Mouse (Mus musculus): ENCODE data around the gene Mbnl2.

Mbnl2 gene

DNA sequence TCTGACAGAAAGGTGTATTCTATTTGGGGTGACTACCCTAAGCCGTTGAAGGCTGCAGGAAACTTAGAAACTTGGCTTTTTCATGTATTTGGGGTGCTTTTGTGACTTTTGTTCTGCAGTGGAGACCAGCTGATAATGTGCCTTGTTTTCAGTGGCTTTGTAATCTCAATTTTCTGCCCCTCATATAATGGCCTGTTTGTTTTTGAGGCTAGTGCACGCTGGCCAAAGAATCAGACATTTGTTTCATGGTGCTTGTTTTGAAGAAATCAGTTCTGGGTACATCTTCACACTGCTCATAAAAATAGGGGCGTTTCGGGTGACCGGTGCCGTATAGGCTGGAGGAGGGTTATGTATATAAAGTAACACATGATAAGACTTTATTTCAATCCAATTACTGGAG is 22.4 kb downstream of the Mbnl2 start:
- DNase-seq (ENCODE audit: low spot score), result no peak

DNA sequence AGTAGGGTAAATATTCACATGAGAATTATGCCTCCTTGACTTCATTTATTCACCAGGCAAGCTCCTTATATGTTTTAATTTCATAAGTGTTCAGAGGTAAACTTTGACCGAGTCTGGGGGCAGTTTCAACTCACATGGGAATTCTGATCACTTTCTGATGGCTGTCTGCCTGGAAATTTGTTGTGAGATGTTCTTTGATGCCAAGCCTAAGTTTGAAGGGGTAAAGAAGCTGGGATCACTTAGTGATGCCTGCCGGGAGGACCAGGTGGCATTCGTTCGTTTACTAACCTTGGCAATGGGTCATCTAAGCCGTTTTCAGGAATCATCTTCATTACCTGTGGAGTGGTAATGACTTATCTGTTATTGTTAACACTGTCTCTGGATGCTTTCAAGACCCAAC is 23.0 kb downstream of the Mbnl2 start:
- no peak for DNase-seq (ENCODE audit: low spot score)

DNA sequence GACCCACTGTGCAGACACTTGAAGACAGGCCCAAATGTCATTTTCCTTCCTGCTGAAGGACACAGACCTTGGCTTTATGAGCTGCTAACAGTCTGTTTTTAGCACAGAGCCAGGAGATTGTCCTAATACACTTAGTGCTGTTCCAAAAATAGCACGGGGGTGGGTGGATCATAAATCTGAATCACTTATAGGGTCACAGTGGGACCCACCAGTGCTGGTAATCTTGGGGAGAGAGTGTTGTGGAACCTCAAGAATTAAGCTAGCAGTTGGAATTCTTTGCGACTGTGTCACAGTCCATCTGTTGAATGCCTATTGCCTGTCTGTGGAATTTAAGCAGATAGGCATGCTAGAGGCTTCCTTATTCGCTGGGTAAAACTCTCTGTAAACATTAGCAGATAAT is 24.2 kb downstream of the Mbnl2 start:
- no peak for DNase-seq (ENCODE audit: low spot score)

- no peak for DNase-seq (ENCODE audit: low spot score)
These were observed 24.7 kb downstream of the Mbnl2 start for GRCm38 (mm10) chr14:120300191-120300590.

GRCm38 (mm10) chr14:120300814-120301213 is 25.3 kb downstream of the Mbnl2 start:
- no peak for DNase-seq (ENCODE audit: low spot score)

DNA sequence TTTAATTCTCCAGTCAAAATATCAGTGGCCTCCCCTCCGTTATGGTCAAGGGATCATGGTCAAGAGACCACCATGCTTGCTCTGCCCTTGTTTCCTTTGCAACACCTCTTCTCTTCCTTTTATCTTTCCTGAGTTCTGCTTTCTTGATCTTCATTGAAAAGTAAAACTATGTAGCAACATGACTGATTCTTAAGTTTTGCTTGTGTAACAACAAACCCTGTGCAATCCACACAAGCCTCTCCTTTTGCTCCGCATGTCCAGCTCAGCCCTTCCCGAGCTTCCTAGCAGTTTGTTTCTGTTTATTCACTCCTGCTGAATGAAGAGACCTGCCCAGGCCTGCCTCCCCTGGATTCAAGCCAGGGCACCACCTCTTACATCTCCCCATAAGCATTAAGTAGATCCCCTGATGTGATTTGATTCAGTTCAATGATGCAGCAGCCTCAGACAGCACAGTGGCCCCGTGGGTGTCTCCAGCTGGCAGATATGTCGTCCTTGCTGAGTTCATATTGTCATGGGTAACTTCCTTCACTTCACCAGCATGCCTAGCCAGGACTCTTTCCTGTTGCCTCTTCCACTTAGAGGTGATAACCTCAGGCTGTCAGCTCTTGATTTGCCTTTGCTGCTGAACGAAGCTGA is 27.6 kb downstream of the Mbnl2 start:
- no peak for DNase-seq (ENCODE audit: low spot score)

DNA sequence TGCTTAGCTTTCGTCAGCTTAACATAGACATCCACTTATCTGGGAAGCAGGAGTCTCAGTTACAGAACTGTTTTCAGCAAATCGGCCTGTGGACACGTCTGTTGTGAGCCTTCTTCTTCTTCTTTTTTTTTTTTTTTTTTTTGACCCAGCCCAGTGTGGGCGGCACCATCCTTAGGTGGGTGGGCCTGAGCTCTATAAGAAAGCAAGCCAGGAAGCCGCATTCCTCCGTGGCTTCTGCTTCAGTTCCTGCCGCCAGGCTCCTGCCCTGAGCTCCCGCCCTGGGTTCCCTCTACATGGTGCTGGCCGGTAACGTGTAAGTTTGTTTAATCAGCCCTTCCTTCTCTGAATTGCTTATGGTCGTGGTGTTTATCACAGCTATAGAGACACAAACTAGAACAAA is 30.8 kb downstream of the Mbnl2 start:
- no peak for DNase-seq (ENCODE audit: low spot score)

DNA sequence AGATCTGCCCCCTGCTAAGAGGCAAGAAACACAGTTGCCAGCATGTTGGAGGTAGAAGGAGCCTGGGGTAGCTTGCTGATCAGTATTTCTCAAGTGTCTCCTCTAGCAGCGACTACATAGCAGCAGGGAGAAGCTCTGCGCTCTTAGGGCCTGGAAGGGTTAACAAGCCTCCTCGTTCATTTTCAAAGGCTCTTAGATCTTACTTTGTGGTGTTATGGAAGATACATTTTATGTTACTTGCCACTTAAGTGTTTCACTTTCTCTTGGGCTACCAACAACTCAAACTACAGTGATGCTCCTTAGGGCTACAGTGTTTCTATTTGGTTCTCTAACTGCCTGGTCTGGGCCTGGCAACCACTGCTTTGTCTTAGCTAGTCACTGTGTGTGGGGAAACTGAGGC is 31.9 kb downstream of the Mbnl2 start:
- no peak for DNase-seq (ENCODE audit: low spot score)

DNA sequence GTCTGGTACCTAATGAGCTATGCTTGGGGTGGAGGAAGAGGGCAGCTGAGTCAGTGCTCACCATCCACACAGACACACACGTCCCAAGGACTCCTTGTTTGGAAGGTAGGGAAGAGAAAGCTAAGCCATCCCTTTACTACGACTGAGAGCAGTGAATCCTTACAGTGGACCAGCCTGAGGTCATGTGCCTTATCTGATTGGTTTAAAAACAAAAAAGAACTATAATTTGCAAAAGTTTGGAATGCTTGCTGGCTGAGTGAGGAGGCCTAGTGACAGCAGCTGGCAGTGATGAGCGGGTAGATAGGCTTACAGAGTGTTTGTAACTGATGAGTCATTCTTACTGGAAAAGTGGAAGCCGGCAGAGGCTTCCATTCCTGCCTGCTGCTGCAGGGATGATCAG is 32.5 kb downstream of the Mbnl2 start:
- no peak for DNase-seq (ENCODE audit: low spot score)

GRCm38 (mm10) chr14:120309691-120310090 is 34.2 kb downstream of the Mbnl2 start:
- no peak for DNase-seq (ENCODE audit: low spot score)

DNA sequence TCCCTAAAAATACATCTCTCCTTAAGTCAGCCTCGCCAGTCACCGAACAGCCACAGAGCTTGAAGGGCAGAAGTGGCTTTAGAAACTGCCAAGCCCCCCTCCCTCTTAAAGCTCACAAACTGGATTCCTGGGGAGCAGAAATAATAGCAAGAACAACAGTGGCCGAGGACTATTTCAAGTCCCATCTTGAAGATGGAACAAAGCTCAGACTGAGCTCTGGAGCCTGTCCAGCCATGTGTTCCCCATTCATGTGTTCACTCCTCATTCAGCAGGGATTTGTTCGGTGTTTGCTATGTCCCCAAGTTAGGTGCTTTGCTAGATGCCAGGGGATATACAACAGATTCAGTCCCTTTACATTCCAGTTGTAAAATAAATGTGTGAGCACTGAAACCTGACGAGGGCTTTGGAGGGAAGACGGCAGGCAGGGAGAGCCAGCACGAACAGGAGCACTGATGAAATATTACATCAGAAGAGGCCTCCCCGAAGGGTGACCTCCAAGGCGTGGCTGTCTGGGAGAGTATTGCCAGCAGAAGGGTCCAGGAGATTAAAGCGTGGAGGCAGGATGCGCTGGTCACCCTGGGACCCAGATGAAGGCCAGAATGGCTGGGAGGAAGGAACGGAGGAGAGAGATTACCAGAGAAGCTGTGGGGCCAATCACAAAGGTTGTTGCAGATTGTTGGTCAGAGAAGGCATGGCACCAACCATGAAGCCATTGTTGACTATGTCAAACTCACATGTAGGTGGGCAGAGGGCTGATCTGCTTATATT is 36.0 kb downstream of the Mbnl2 start:
- no peak for DNase-seq (ENCODE audit: low spot score)

- DNase-seq (ENCODE audit: low spot score), result no peak
These were observed 37.4 kb downstream of the Mbnl2 start for GRCm38 (mm10) chr14:120312661-120313406.

GRCm38 (mm10) chr14:120313466-120313865 is 38.0 kb downstream of the Mbnl2 start:
- no peak for DNase-seq (ENCODE audit: low spot score)

DNA sequence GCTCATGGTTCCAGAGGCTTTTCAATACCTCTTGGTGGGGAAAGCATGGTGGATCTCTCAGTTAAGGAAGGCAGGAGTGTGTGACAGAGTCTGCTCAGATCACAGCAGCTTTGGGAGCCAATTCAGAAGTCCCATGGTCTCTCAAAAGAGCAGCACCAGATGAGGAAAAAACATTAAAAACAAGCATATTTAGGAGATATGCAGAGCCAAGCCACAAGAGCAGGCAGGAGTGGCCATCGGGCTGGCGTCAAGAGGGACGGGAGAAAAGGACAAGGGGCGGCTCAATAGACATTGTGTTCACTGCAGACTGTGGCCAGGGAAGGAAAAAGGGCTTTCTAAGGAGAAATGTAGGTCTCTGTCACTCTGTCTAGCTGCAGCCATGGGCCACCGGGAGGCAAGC is 40.3 kb downstream of the Mbnl2 start:
- no peak for DNase-seq (ENCODE audit: low spot score)

- DNase-seq (ENCODE audit: low spot score), result no peak
These were observed 43.0 kb downstream of the Mbnl2 start for GRCm38 (mm10) chr14:120318326-120318935.

- DNase-seq (ENCODE audit: low spot score), result no peak
These were observed 43.7 kb downstream of the Mbnl2 start for GRCm38 (mm10) chr14:120318974-120319731.

- DNase-seq (ENCODE audit: low spot score), result no peak
These were observed 46.6 kb downstream of the Mbnl2 start for GRCm38 (mm10) chr14:120322041-120322440.

- DNase-seq (ENCODE audit: low spot score), result no peak
These were observed 47.6 kb downstream of the Mbnl2 start for GRCm38 (mm10) chr14:120323111-120323510.

DNA sequence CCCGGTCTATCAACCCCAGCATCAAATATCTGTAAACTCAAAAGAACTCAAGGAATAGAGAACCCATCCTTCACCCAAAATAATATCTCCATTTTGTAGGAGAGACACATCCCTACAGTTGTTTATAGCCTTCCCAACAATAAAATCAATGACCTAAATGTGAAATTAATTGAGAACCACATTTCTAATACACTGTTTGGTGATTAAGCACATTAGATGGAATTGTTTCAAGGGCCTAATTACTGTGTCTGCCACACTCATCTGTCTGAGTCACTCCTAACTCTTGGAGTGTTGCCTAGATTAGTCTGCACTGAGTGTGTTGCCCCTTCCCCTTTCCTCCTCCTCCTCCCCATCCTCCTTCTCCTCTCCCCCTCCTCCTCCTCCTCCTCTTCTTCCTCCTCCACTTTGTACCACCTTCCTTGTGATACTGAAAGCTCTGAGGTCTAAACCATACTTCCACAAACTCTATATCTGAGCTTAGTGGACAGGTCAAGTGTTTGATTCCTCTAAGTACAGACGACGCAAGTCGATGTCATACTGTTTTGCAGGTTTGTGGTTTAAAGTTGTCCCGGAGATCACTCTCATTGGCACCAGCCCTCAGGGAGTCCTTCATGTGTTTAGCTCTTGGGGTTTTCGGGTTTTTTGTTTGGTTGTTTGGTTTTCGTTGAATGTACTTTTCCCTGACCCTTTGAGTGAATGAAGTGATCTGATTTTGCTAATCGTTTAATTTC is 48.8 kb downstream of the Mbnl2 start:
- DNase-seq (ENCODE audit: low spot score), result no peak

GRCm38 (mm10) chr14:120324883-120325480 is 49.5 kb downstream of the Mbnl2 start:
- no peak for DNase-seq (ENCODE audit: low spot score)

DNA sequence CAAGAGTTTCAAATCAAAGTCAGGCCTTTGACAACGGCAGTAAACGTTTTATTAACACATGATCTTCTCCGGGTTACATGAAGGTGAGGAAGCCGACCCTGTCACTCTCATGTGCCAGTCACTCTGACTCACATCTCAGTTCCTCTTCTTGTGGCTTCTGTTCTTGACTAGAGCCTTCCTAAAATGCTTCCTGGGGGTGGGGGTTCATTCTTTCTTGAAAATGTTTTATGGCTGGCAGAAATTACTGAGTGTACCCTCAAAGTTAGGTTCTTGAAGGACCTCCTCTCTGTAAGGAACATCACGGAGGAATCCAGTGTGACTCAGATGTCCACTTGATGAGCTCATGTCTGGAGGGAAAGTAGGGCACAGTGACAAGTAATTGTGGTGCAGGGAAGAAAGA is 50.2 kb downstream of the Mbnl2 start:
- no peak for DNase-seq (ENCODE audit: low spot score)
